Mouse (Mus musculus): ENCODE data around the gene Ndc80. TPM values are rescaled to one million over a fixed set of nuclear protein-coding genes. Genes with fewer than 3 reads are reported as not detected.

The Ndc80 gene
- total and polyA plus RNA-seq, 2 experiments from 2014 or later = 6.4 to 9.9 TPM

- DNase-seq (ENCODE audit: low spot score) (no peak), ATAC-seq (ENCODE audit: insufficient read depth, low read depth) (no peak)
- no peaks in the 10 kb centered on the region for H3K36me3 ChIP-seq (replicated peaks; ENCODE audit: control insufficient read depth, insufficient read depth, low read length)
- peak overlapping the region; percentile 24 for H3K4me3 ChIP-seq (ENCODE audit: low read depth, low read length)
- H3K27ac ChIP-seq (ENCODE audit: low read depth) = peak overlapping the region; percentile 78
- peak overlapping the region; percentile 47 for H3K4me2 ChIP-seq (ENCODE audit: low read depth, low read length)
- H3K4me1 ChIP-seq (ENCODE audit: control insufficient read depth, insufficient read depth) = peaks cover 8% of the 10 kb centered on the region; the same call in 1 of the 2 replicates
- TF ChIP-seq EP300 (IDR thresholded peaks at IDR 0.05; ENCODE audit: low read depth) (no peak), CTCF (IDR thresholded peaks at IDR 0.05; ENCODE audit: low read depth) (no peak)
- H3K9me3 ChIP-seq (replicated peaks; ENCODE audit: control insufficient read depth, low read length) = no peaks in the 10 kb centered on the region
- 25% methylated on average over 8 of the region's 8 CpGs for WGBS
- no peaks in the 10 kb centered on the region for H3K27me3 ChIP-seq (ENCODE audit: control insufficient read depth, insufficient read depth, low read length)
- peak overlapping the region; percentile 4; the same call in 1 of the 2 replicates for H3K9ac ChIP-seq (replicated peaks; ENCODE audit: low read depth, low read length)
Observed at GRCm38 (mm10) chr17:71486231-71486851, 40.3 kb downstream of the Ndc80 start.

- no peak for TF ChIP-seq CTCF (IDR thresholded peaks at IDR 0.05; ENCODE audit: low read depth)
- no peak for TF ChIP-seq EP300 (IDR thresholded peaks at IDR 0.05; ENCODE audit: low read depth)
- Histone ChIP-seq H3K4me2 (ENCODE audit: low read depth, low read length) (peak overlapping the region; percentile 47), H3K36me3 (replicated peaks; ENCODE audit: control insufficient read depth, insufficient read depth, low read length) (no peaks in the 10 kb centered on the region), H3K9ac (replicated peaks; ENCODE audit: low read depth, low read length) (peak overlapping the region; percentile 4; the same call in 1 of the 2 replicates), H3K27ac (ENCODE audit: low read depth) (peak overlapping the region; percentile 78), H3K27me3 (ENCODE audit: control insufficient read depth, insufficient read depth, low read length) (no peaks in the 10 kb centered on the region), H3K4me1 (ENCODE audit: control insufficient read depth, insufficient read depth) (peaks cover 8% of the 10 kb centered on the region; the same call in 1 of the 2 replicates), H3K9me3 (replicated peaks; ENCODE audit: control insufficient read depth, low read length) (no peaks in the 10 kb centered on the region), H3K4me3 (ENCODE audit: low read depth, low read length) (peak overlapping the region; percentile 24)
- DNase-seq (ENCODE audit: low spot score) = no peak
- 53% methylated on average over 12 of the region's 12 CpGs for WGBS
- no peak for ATAC-seq (ENCODE audit: insufficient read depth, low read depth)
Observed at GRCm38 (mm10) chr17:71485791-71486230, 40.8 kb downstream of the Ndc80 start.

GRCm38 (mm10) chr17:71484711-71485110 lies 41.9 kb downstream of the Ndc80 start:
- 87% methylated on average over 5 of the region's 5 CpGs for WGBS
- no peak for TF ChIP-seq EP300 (IDR thresholded peaks at IDR 0.05; ENCODE audit: low read depth)
- Histone ChIP-seq H3K9ac (replicated peaks; ENCODE audit: low read depth, low read length) (no peak overlapping the region), H3K27ac (ENCODE audit: low read depth) (no peak overlapping the region), H3K4me3 (ENCODE audit: low read depth, low read length) (no peak overlapping the region), H3K36me3 (replicated peaks; ENCODE audit: control insufficient read depth, insufficient read depth, low read length) (no peaks in the 10 kb centered on the region), H3K4me1 (ENCODE audit: control insufficient read depth, insufficient read depth) (peaks cover 8% of the 10 kb centered on the region; the same call in 1 of the 2 replicates), H3K27me3 (ENCODE audit: control insufficient read depth, insufficient read depth, low read length) (no peaks in the 10 kb centered on the region), H3K4me2 (ENCODE audit: low read depth, low read length) (no peak overlapping the region), H3K9me3 (replicated peaks; ENCODE audit: control insufficient read depth, low read length) (no peaks in the 10 kb centered on the region)
- ATAC-seq (ENCODE audit: insufficient read depth, low read depth) (no peak), DNase-seq (ENCODE audit: low spot score) (no peak)

- Histone ChIP-seq H3K9me3 (replicated peaks; ENCODE audit: control insufficient read depth, low read length) (no peaks in the 10 kb centered on the region), H3K4me1 (ENCODE audit: control insufficient read depth, insufficient read depth) (peaks cover 8% of the 10 kb centered on the region; the same call in 1 of the 2 replicates), H3K27ac (ENCODE audit: low read depth) (no peak overlapping the region), H3K4me3 (ENCODE audit: low read depth, low read length) (no peak overlapping the region), H3K4me2 (ENCODE audit: low read depth, low read length) (no peak overlapping the region), H3K36me3 (replicated peaks; ENCODE audit: control insufficient read depth, insufficient read depth, low read length) (no peaks in the 10 kb centered on the region), H3K9ac (replicated peaks; ENCODE audit: low read depth, low read length) (no peak overlapping the region), H3K27me3 (ENCODE audit: control insufficient read depth, insufficient read depth, low read length) (no peaks in the 10 kb centered on the region)
- TF ChIP-seq EP300 (IDR thresholded peaks at IDR 0.05; ENCODE audit: low read depth) = no peak
- TF ChIP-seq CTCF (IDR thresholded peaks at IDR 0.05; ENCODE audit: low read depth) = no peak
- WGBS = 86% methylated on average over 7 of the region's 7 CpGs
- no peak for DNase-seq (ENCODE audit: low spot score)
- no peak for ATAC-seq (ENCODE audit: insufficient read depth, low read depth)
Observed at GRCm38 (mm10) chr17:71483418-71484060, 43.1 kb downstream of the Ndc80 start.

- Histone ChIP-seq H3K9me3 (replicated peaks; ENCODE audit: control insufficient read depth, low read length) (no peaks in the 10 kb centered on the region), H3K4me1 (ENCODE audit: control insufficient read depth, insufficient read depth) (no peaks in the 10 kb centered on the region), H3K4me3 (ENCODE audit: low read depth, low read length) (no peak overlapping the region), H3K9ac (replicated peaks; ENCODE audit: low read depth, low read length) (no peak overlapping the region), H3K36me3 (replicated peaks; ENCODE audit: control insufficient read depth, insufficient read depth, low read length) (no peaks in the 10 kb centered on the region), H3K4me2 (ENCODE audit: low read depth, low read length) (no peak overlapping the region), H3K27me3 (ENCODE audit: control insufficient read depth, insufficient read depth, low read length) (no peaks in the 10 kb centered on the region), H3K27ac (ENCODE audit: low read depth) (no peak overlapping the region)
- no peak for DNase-seq (ENCODE audit: low spot score)
- ATAC-seq (ENCODE audit: insufficient read depth, low read depth) = no peak
- WGBS = 56% methylated on average over 5 of the region's 5 CpGs
- no peak for TF ChIP-seq EP300 (IDR thresholded peaks at IDR 0.05; ENCODE audit: low read depth)
Observed at GRCm38 (mm10) chr17:71479381-71479901, 47.2 kb downstream of the Ndc80 start.

All from heart, postnatal 0 days (tissue).